Mouse (Mus musculus): ENCODE measurements around the gene Gm49711. TPM values are rescaled to one million over a fixed set of nuclear protein-coding genes. Genes with fewer than 3 reads are reported as not detected.

Gene Gm49711
- polyA plus RNA-seq, 1 experiment from 2014 or later = 0.08 TPM

DNA sequence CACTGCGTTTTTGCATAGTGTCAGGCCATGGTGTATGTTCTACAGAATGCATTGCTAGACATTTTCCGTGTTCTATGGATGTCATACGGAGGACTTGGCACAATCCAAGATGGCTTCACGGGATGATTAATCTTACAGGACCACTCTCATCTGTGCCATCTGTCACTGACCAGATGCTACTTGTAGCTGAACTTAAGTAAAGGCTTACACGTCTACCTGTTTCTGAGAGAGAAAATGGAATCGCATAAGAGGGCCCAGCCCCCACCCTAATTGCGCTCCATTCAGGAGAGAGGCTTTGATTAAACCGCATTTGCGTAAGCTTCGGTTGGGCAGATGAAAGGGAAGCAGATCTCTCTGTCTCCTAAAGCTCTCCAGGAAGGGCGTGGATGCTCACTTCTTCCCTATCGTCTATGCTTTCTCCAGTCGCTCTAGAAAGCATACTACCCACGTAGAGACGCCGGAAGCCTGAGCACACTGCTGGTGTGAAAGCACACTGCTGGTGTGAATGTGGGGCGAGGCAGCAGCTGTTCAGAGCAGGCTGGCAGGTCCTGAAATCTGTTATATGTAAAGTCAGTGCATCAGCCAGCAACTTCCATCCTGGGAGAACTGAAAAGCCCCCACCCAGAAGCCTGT lies 62.9 kb downstream of the Gm49711 start:
- no peak overlapping the region for H3K4me3 ChIP-seq (ENCODE audit: low read depth, low read length)
- no peak overlapping the region for H3K4me2 ChIP-seq (replicated peaks; ENCODE audit: low read depth)
- no peaks in the 10 kb centered on the region for H3K4me1 ChIP-seq (replicated peaks; ENCODE audit: control insufficient read depth, insufficient read depth)
- H3K27ac ChIP-seq (replicated peaks) = no peak overlapping the region
- TF ChIP-seq EP300 (optimal IDR thresholded peaks at IDR 0.05) (no peak), CTCF (IDR thresholded peaks at IDR 0.05; ENCODE audit: low read depth) (no peak)
- no peak for ATAC-seq (ENCODE audit: low FRiP score, low TSS enrichment)
- no peaks in the 10 kb centered on the region for H3K36me3 ChIP-seq (ENCODE audit: control insufficient read depth, insufficient read depth, low read length)
- no peak overlapping the region for H3K9ac ChIP-seq (ENCODE audit: low read length)
- H3K9me3 ChIP-seq (ENCODE audit: control insufficient read depth, low read length) = no peaks in the 10 kb centered on the region
- DNase-seq (ENCODE audit: low spot score) = no peak
- H3K27me3 ChIP-seq (ENCODE audit: control insufficient read depth, insufficient read depth, low read length) = no peaks in the 10 kb centered on the region
- WGBS = 82% methylated on average over 17 of the region's 17 CpGs

DNA sequence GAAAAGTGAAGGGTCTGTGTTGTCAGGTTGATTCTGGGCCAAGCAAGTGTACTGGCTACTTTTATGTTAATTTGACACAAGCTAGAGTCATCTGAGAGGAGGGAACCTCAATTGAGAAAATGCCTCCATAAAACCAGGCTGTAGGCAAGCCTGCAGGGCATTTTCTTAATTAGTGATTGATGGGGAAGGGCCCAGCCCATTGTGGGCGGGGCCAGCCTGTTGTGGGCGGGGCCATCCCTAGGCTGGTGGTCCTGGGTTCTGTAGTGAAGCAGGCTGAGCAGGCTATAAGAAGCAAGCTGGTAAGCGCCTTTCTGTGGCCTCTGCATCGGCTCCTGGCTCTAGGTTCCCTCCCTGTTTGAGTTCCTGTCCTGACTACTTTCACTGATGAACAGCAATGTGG lies 69.1 kb downstream of the Gm49711 start:
- no peak overlapping the region for H3K9ac ChIP-seq (ENCODE audit: low read length)
- H3K9me3 ChIP-seq (ENCODE audit: control insufficient read depth, low read length) = no peaks in the 10 kb centered on the region
- no peak for TF ChIP-seq CTCF (IDR thresholded peaks at IDR 0.05; ENCODE audit: low read depth)
- TF ChIP-seq EP300 (optimal IDR thresholded peaks at IDR 0.05) = no peak
- H3K27me3 ChIP-seq (ENCODE audit: control insufficient read depth, insufficient read depth, low read length) = no peaks in the 10 kb centered on the region
- H3K4me3 ChIP-seq (ENCODE audit: low read depth, low read length) = no peak overlapping the region
- no peak overlapping the region for H3K4me2 ChIP-seq (replicated peaks; ENCODE audit: low read depth)
- DNase-seq (ENCODE audit: low spot score) = no peak
- no peak overlapping the region for H3K27ac ChIP-seq (replicated peaks)
- no peak for ATAC-seq (ENCODE audit: low FRiP score, low TSS enrichment)
- WGBS = 42% methylated on average over 4 of the region's 4 CpGs
- no peaks in the 10 kb centered on the region for H3K36me3 ChIP-seq (ENCODE audit: control insufficient read depth, insufficient read depth, low read length)
- H3K4me1 ChIP-seq (replicated peaks; ENCODE audit: control insufficient read depth, insufficient read depth) = no peaks in the 10 kb centered on the region

DNA sequence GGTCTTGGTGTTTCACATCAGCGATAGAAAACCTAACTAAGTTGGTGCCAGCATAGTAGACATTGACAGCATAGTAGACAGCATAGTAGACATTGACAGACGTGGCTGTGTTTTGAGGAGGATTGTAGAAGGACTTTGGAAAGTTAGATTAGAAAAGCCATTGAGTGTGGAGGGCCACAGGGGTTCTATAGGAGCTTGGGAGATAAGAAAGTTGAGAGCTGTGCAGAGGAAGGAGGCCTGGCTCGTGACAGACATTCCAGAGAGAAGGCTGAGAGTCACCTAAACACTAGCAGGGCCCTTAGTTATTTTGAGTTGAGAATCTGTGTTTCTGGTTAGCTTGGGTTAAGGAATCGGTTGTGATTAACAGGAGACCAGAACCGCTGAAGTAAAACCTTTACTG lies 69.5 kb downstream of the Gm49711 start:
- H3K4me3 ChIP-seq (ENCODE audit: low read depth, low read length) = no peak overlapping the region
- H3K4me1 ChIP-seq (replicated peaks; ENCODE audit: control insufficient read depth, insufficient read depth) = no peaks in the 10 kb centered on the region
- H3K4me2 ChIP-seq (replicated peaks; ENCODE audit: low read depth) = no peak overlapping the region
- H3K9ac ChIP-seq (ENCODE audit: low read length) = no peak overlapping the region
- WGBS = 73% methylated on average over 5 of the region's 5 CpGs
- no peak for ATAC-seq (ENCODE audit: low FRiP score, low TSS enrichment)
- no peak overlapping the region for H3K27ac ChIP-seq (replicated peaks)
- no peaks in the 10 kb centered on the region for H3K9me3 ChIP-seq (ENCODE audit: control insufficient read depth, low read length)
- DNase-seq (ENCODE audit: low spot score) = no peak
- H3K36me3 ChIP-seq (ENCODE audit: control insufficient read depth, insufficient read depth, low read length) = no peaks in the 10 kb centered on the region
- no peak for TF ChIP-seq CTCF (IDR thresholded peaks at IDR 0.05; ENCODE audit: low read depth)
- no peak for TF ChIP-seq EP300 (optimal IDR thresholded peaks at IDR 0.05)
- H3K27me3 ChIP-seq (ENCODE audit: control insufficient read depth, insufficient read depth, low read length) = no peaks in the 10 kb centered on the region

DNA sequence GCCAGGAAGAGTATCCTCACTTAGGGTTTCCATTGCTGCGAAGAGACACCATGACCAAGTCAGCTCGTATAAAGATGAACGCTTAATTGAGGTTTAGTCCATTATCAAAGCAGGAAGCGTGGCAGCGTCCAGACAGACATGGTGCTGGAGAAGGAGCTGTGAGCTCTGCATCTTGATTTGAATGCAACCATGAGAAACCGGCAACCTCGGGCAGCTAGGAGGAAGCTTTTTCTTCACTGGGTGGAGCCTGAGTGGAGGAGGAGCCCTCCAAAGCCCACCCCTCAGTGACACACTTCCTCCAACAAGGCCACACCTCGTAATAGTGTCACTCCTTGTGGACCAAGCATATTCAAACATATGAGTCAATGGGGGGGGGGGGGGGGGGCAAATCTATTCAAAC lies 71.7 kb downstream of the Gm49711 start:
- no peak for DNase-seq (ENCODE audit: low spot score)
- Histone ChIP-seq H3K4me1 (replicated peaks; ENCODE audit: control insufficient read depth, insufficient read depth) (no peaks in the 10 kb centered on the region), H3K9me3 (ENCODE audit: control insufficient read depth, low read length) (no peaks in the 10 kb centered on the region), H3K36me3 (ENCODE audit: control insufficient read depth, insufficient read depth, low read length) (no peaks in the 10 kb centered on the region), H3K9ac (ENCODE audit: low read length) (no peak overlapping the region), H3K4me2 (replicated peaks; ENCODE audit: low read depth) (no peak overlapping the region), H3K4me3 (ENCODE audit: low read depth, low read length) (no peak overlapping the region), H3K27ac (replicated peaks) (no peak overlapping the region), H3K27me3 (ENCODE audit: control insufficient read depth, insufficient read depth, low read length) (no peaks in the 10 kb centered on the region)
- TF ChIP-seq CTCF (IDR thresholded peaks at IDR 0.05; ENCODE audit: low read depth) = no peak
- no peak for TF ChIP-seq EP300 (optimal IDR thresholded peaks at IDR 0.05)
- WGBS = 92% methylated on average over 8 of the region's 8 CpGs
- ATAC-seq (ENCODE audit: low FRiP score, low TSS enrichment) = no peak

DNA sequence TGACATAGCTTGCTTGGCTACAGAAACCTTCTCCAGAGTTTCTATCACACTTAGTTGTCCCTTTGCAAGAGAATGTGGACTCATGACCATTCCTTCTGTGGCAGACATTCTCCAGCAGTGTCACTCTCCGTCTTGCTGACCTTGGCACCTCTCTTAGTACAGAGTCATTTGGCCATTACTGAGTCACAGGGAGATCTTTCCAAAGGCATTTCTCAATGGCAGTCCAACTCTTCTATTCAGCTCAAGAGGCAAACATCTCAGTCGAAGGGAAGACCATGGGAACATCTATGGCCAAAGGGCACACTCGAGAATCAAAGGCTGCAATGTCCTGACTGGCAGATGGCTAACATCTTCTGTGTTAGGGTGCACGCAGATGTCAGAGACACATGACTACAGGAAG lies 74.4 kb downstream of the Gm49711 start:
- 79% methylated on average over 4 of the region's 4 CpGs for WGBS
- Histone ChIP-seq H3K36me3 (ENCODE audit: control insufficient read depth, insufficient read depth, low read length) (no peaks in the 10 kb centered on the region), H3K9me3 (ENCODE audit: control insufficient read depth, low read length) (no peaks in the 10 kb centered on the region), H3K9ac (ENCODE audit: low read length) (no peak overlapping the region), H3K4me2 (replicated peaks; ENCODE audit: low read depth) (no peak overlapping the region), H3K27me3 (ENCODE audit: control insufficient read depth, insufficient read depth, low read length) (no peaks in the 10 kb centered on the region), H3K4me3 (ENCODE audit: low read depth, low read length) (no peak overlapping the region), H3K27ac (replicated peaks) (no peak overlapping the region), H3K4me1 (replicated peaks; ENCODE audit: control insufficient read depth, insufficient read depth) (no peaks in the 10 kb centered on the region)
- ATAC-seq (ENCODE audit: low FRiP score, low TSS enrichment) (no peak), DNase-seq (ENCODE audit: low spot score) (no peak)
- TF ChIP-seq CTCF (IDR thresholded peaks at IDR 0.05; ENCODE audit: low read depth) = no peak
- no peak for TF ChIP-seq EP300 (optimal IDR thresholded peaks at IDR 0.05)

DNA sequence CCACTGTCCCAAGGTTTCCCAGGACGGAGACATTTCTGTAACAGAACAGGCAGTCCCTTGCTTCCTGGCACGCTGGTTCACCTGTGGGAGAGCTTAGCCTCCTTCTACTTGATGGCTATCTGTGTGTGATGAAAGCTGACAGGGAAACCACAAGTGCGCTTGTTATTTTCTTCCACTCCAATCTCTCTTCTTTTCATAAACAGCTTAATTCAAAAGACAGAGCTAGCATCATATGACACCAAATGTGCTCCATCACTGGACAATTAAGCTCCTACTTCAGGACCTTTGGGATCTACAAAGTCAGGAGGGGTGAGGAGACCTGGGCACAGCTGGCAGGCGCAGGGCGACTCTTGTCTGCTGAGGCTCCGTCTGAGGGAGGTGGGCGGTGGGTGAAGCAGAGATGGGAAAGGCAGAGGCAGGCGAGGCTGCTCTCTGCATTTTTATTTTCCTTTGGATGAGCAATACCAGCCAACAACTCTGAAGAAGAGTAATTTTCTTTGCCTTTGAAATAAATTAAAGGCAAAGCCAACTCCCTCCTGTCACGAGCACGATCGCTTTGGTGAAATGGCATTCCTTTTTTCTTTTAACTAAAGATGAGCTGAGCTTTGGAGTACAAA lies 76.1 kb downstream of the Gm49711 start:
- no peaks in the 10 kb centered on the region for H3K4me1 ChIP-seq (replicated peaks; ENCODE audit: control insufficient read depth, insufficient read depth)
- DNase-seq (ENCODE audit: low spot score) = no peak
- no peaks in the 10 kb centered on the region for H3K36me3 ChIP-seq (ENCODE audit: control insufficient read depth, insufficient read depth, low read length)
- H3K4me3 ChIP-seq (ENCODE audit: low read depth, low read length) = no peak overlapping the region
- no peak for ATAC-seq (ENCODE audit: low FRiP score, low TSS enrichment)
- no peak overlapping the region for H3K4me2 ChIP-seq (replicated peaks; ENCODE audit: low read depth)
- no peaks in the 10 kb centered on the region for H3K27me3 ChIP-seq (ENCODE audit: control insufficient read depth, insufficient read depth, low read length)
- no peak overlapping the region for H3K9ac ChIP-seq (ENCODE audit: low read length)
- H3K9me3 ChIP-seq (ENCODE audit: control insufficient read depth, low read length) = no peaks in the 10 kb centered on the region
- no peak overlapping the region for H3K27ac ChIP-seq (replicated peaks)
- WGBS = 83% methylated on average over 11 of the region's 11 CpGs
- no peak for TF ChIP-seq EP300 (optimal IDR thresholded peaks at IDR 0.05)
- TF ChIP-seq CTCF (IDR thresholded peaks at IDR 0.05; ENCODE audit: low read depth) = no peak
